Mouse (Mus musculus): Measurements from ENCODE around the gene Slc1a7.

The Slc1a7 gene

DNA sequence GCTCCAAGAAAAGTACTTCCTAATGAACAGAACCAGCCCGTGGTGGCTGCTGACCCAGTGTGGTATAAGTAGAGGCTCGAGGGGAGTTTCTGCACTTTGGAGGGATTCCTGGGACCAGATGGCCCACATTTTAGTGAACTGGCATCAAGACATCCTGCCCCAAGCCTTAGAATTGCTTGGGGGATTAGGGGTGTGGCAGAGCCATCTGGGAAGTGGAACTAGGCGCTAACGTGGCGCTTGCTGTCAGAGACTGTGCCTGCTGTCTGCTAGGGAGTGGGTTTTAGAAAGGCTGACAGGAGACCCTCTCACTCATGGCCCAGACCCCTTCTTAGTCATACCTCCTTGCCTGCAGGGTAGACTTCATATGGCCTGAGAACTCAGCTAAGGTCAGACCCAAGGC is 17.7 kb downstream of the Slc1a7 start:
- no peak for TF ChIP-seq GATA4 (IDR thresholded peaks at IDR 0.05; ENCODE audit: insufficient replicate concordance, low read length)

DNA sequence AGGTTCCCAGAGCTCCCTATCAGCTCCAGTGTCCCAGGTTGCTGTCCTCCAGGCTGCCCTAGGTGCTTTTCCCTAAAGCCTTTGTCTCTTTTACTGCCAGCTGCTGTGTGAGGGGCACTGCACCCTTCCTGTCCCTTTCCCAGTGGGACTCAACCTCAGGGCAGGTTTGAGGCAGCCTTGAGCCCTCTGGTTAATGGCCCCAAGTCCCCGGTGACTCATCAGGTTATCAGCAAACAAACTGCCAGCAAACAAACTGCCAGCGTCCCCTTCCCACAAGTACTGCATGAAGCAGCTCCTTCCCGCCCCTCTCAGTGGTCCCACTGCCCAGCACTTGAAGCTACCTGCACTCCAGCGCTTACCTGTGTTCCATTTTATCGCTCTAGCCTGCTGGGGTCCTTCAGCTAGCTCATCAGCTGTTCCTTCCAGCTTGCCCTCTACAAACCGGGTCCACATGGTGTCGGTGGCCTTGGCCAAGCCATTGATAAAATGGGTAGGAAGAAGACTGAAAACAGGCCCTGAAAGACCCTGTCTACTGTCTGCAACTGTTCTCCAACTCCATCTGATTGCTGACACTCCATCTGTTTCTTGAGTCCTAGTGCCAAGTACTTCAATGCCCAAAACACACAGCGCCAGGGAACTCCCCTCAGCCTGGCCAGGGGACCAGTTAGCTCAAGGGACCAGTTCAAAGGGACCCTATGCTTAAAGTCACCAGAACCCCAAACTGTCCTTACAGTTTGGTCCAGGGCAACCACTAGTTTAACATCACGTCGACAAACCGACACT is 18.4 kb downstream of the Slc1a7 start:
- no peak for TF ChIP-seq GATA4 (IDR thresholded peaks at IDR 0.05; ENCODE audit: insufficient replicate concordance, low read length)

- TF ChIP-seq GATA4 (IDR thresholded peaks at IDR 0.05; ENCODE audit: insufficient replicate concordance, low read length), result no peak
These were observed 20.8 kb downstream of the Slc1a7 start for GRCm38 (mm10) chr4:107988931-107989330.

DNA sequence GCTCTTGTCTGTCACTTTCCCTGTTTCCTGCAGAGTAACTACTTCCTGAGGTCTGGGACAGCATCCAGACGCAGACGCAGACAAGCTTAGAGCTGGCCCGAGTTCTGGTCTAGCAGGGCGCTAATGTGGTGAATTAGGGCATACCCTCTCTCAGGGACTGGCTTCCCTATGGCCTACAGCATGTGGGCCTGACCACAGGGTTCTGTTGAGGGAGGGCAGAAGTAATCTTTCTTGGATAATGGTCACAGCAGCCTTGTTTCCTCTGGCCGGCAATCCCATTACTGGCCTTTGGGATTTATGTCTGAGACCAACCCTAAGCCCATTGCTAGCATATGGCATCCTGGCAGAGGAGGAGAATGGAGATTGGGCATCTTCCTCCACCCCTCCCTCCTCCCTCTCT is 22.7 kb downstream of the Slc1a7 start:
- no peak for TF ChIP-seq GATA4 (IDR thresholded peaks at IDR 0.05; ENCODE audit: insufficient replicate concordance, low read length)

- TF ChIP-seq GATA4 (IDR thresholded peaks at IDR 0.05; ENCODE audit: insufficient replicate concordance, low read length), result no peak
These were observed 23.7 kb downstream of the Slc1a7 start for GRCm38 (mm10) chr4:107991879-107992278.

- TF ChIP-seq GATA4 (IDR thresholded peaks at IDR 0.05; ENCODE audit: insufficient replicate concordance, low read length), result no peak
These were observed 26.9 kb downstream of the Slc1a7 start for GRCm38 (mm10) chr4:107995011-107995410.

- TF ChIP-seq GATA4 (IDR thresholded peaks at IDR 0.05; ENCODE audit: insufficient replicate concordance, low read length), result no peak
These were observed 27.6 kb downstream of the Slc1a7 start for GRCm38 (mm10) chr4:107995727-107996126.

DNA sequence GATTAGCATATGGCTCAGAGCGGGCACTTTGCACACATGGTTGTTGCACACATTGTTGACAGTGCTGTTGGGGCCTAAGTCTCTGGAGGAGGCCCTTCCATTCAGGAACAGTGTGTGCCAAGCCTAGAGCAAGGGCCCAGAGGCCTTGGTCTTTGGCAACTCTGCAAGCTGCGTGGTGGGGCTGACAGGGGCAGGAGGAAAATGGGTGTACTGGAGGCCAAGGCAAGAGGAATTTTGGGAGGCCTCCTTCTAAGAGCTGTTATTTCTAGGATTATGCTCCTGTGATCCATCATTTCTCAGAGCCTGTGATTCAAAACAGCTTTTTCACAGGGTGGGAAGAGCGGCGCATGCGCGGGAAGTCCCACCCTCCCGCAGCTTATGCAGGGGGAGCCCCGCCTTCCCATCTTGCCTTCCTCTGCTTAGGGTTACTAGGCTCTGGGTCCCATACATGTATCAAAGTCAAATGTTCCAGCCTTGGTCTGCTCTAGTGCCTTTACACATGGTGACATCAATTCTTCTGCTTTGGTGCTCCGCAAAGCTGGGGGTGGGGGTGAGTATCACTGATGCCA is 28.4 kb downstream of the Slc1a7 start:
- no peak for TF ChIP-seq GATA4 (IDR thresholded peaks at IDR 0.05; ENCODE audit: insufficient replicate concordance, low read length)

DNA sequence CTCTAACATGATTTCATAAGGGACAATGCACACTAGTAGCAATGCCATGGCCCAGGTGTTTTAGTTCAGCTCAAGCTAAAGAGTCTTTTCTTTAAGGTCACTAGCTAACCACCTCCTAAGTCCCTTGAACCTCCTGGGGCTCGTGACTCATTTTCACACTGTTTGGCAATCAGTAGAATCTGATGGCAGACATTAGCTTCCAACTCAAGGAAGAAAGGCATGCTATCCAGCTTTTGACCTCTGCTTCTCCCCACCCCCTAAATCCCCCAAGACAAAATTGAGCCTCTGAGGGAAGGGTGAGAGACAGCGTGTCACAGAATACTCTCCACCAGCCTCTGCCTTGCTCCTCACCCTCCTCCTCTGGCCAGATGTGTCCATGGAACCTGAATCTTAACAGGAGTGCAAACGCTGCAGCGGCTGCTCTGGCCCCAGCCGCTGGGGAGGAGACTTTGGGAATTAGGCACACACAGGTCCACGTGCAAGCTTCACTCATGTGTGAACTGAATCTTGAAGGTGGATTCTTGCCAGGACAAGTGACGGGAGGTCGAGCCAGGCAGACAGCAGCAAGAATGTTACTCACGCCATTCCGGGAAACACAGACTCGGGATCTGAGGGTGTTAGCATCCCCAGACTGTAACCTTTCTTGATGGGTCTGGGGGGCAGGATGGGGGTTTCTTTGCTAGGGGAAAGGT is 30.7 kb downstream of the Slc1a7 start:
- TF ChIP-seq GATA4 (IDR thresholded peaks at IDR 0.05; ENCODE audit: insufficient replicate concordance, low read length), result no peak

DNA sequence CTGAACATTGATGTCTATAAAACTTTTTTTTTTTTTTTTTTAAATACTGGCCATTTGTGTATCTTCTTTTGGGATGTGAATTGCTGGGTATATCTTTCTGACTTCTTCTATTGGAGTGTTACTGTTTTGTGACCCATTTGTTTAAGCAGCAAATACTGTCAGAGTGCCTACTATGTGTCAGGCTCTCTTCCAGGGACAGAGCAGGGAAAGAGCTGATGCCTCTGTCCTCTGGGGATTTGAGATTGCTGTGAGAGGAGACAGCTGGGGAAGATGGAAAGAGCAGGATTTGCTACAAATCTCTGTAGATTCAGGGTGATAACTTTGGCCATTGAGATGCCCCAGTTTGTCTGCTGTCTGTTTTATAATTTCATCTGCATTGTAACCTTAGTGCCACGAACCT is 31.2 kb downstream of the Slc1a7 start:
- TF ChIP-seq GATA4 (IDR thresholded peaks at IDR 0.05; ENCODE audit: insufficient replicate concordance, low read length), result no peak

- TF ChIP-seq GATA4 (IDR thresholded peaks at IDR 0.05; ENCODE audit: insufficient replicate concordance, low read length), result no peak
These were observed 37.2 kb downstream of the Slc1a7 start for GRCm38 (mm10) chr4:108005328-108005727.

DNA sequence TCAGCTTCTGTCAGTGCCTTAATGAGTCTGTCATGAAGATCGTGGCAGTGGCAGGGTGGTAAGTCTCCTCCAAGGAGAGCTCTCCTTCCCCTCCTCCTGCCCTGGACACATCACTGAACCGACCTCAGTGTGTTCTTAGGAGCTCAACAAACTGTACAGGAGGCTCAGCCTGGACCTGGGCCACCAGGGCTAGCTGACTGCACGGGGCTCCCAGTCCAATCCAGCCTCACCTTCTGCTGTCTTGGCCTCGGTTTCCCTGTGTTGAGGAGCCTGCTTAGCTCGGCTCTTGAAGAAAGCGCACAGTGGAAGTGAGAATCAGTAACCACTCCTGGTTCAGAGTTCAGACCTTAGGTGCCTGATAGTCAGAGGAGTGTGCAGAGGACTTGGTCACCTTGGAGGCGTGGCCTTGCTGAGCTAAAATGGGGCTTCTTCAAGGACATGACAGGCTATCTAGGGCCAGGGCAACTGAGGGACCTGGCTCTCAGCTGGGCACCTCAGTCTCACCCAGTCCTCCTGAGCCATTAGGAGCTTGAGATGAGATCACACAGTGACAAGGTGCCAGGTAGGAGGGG is 39.5 kb downstream of the Slc1a7 start:
- no peak for TF ChIP-seq GATA4 (IDR thresholded peaks at IDR 0.05; ENCODE audit: insufficient replicate concordance, low read length)

- TF ChIP-seq GATA4 (IDR thresholded peaks at IDR 0.05; ENCODE audit: insufficient replicate concordance, low read length), result no peak
These were observed 40.4 kb downstream of the Slc1a7 start for GRCm38 (mm10) chr4:108008541-108008940.

DNA sequence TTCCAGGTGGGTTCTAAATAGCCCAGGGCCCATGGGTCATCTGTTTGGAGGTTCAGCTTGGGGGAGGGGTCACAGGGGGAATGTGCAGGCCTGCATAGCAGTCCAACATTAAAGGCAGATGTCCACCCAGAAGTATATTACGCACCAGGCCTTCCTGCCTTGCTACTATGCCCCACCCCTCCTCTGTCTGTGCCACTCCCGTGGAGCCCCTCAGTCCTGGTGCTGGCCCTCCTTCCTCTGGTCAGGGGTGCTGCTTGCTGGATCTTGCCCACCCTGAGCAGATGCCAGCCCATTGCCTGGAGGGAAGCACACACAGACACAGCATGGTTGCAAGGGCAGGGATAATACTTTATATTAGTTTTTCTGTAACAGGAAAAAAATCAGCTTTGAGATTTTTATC is 46.3 kb downstream of the Slc1a7 start:
- TF ChIP-seq GATA4 (IDR thresholded peaks at IDR 0.05; ENCODE audit: insufficient replicate concordance, low read length), result no peak

DNA sequence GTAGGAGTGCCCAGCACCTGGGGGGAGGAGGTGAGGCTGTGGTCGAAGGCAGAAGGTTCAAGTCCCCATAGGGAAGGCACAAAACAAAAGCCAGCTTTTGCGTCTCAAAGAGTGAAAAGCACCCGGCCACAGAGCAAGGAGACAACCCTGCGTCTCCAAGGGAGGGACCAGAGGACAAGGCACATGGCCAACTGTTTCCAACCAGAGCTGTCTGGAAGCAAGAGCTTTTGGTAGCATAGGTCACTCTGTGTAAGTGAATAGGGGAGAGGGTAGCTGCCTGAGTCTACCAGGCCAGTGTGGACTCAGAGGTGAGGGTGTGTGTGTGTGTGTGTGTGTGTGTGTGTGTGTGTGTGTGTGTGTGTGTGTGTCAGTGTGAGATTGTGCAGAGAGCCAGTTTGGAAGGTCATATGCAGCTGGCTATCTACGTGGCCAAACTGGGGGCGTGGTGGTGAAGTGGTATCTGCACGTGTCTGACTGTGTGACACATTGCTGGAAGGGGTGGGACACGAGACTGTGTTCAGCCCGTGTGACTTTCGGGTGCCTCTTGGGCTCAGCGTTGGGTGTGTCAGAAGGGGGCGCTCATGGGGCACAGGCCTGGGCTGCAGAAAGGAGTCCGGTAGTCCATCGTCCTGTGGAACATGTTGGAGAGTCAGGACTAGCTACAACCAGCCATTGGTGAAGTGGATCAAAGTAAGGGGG is 47.1 kb downstream of the Slc1a7 start:
- no peak for TF ChIP-seq GATA4 (IDR thresholded peaks at IDR 0.05; ENCODE audit: insufficient replicate concordance, low read length)

Measured in liver, adult (tissue).